In genomic region chr10:76537619-76538018, GRCm38 (mm10) we compare ENCODE assay signal across 20 mouse cellular contexts. TPM values are rescaled to one million over a fixed set of nuclear protein-coding genes. Genes with fewer than 3 reads are reported as not detected.
DNase-seq lines count a peak whose midpoint lies in the region; ATAC-seq and TF ChIP-seq lines count a peak whose summit lies in the region.
"Had no signal": no experiment of that assay in that cellular context is flagged by ENCODE, and none has a peak within 500 bp of the region (broad histone marks: within the 10 kb centered on the region; RNA-seq: fewer than 3 reads in every experiment).

No protein-coding gene starts in this region.

- ATAC-seq in limb, embryonic 13.5 days (ENCODE audit: low FRiP score, low read depth) = no peak
- ATAC-seq in intestine, postnatal 0 days = peak; percentile 93
- no peak for ATAC-seq in hindbrain, embryonic 13.5 days (ENCODE audit: low FRiP score)

- no peak for TF ChIP-seq CTCF in intestine, postnatal 0 days (IDR thresholded peaks at IDR 0.05; ENCODE audit: low read depth)

- 78% methylated on average over 9 of the region's 9 CpGs for WGBS in limb, embryonic 13.5 days
- 88% methylated on average over 9 of the region's 9 CpGs for WGBS in limb, embryonic 10.5 days
- WGBS in intestine, postnatal 0 days = 46% methylated on average over 9 of the region's 9 CpGs
- WGBS in hindbrain, embryonic 13.5 days = 85% methylated on average over 9 of the region's 9 CpGs
- WGBS in forebrain, embryonic 10.5 days = 89% methylated on average over 9 of the region's 9 CpGs

- peaks cover 8% of the 10 kb centered on the region; the same call in 1 of the 2 replicates for H3K4me1 ChIP-seq in limb, embryonic 13.5 days
- peaks cover 4% of the 10 kb centered on the region; the same call in 1 of the 2 replicates for H3K4me1 ChIP-seq in limb, embryonic 10.5 days
- 0 out of 2 replicates have a peak, but pooled peaks cover 3% of the 10 kb centered on the region for H3K4me1 ChIP-seq in intestine, postnatal 0 days (replicated peaks; ENCODE audit: control insufficient read depth, insufficient read depth, low read length)
- peaks cover 18% of the 10 kb centered on the region for H3K4me1 ChIP-seq in hindbrain, embryonic 13.5 days (replicated peaks)
- peaks cover 13% of the 10 kb centered on the region for H3K4me1 ChIP-seq in forebrain, embryonic 10.5 days

- H3K4me2 ChIP-seq in limb, embryonic 13.5 days (replicated peaks) = no peak overlapping the region
- no peak overlapping the region for H3K4me2 ChIP-seq in intestine, postnatal 0 days (replicated peaks; ENCODE audit: low read depth)
- no peak overlapping the region for H3K4me2 ChIP-seq in hindbrain, embryonic 13.5 days
- H3K4me2 ChIP-seq: hindbrain, embryonic 15.5 days; limb, embryonic 15.5 days had no signal

- no peak for DNase-seq in limb, embryonic 10.5 days (ENCODE audit: low spot score)
- peak; percentile 80 for DNase-seq in NIH3T3 (ENCODE audit: low read depth)
- DNase-seq in lung, postnatal 36 days = peak; percentile 61
- DNase-seq in right cerebral cortex, postnatal 36 days (ENCODE audit: low spot score in 2 of 2) = no peak
- DNase-seq in forebrain, embryonic 10.5 days (ENCODE audit: extremely low spot score, low spot score) = no peak
- DNase-seq: adrenal gland, postnatal 25 days; cerebellum, adult 8-10 months; embryo, embryonic 11 days; gastrocnemius, postnatal 10 days; kidney, adult 2 months had no signal

- H3K9ac ChIP-seq in limb, embryonic 13.5 days = no peak overlapping the region
- H3K9ac ChIP-seq in intestine, postnatal 0 days (ENCODE audit: low read depth, low read length) = no peak overlapping the region
- H3K9ac ChIP-seq in hindbrain, embryonic 13.5 days = no peak overlapping the region
- H3K9ac ChIP-seq: hindbrain, embryonic 15.5 days; limb, embryonic 15.5 days had no signal

- H3K27ac ChIP-seq in limb, embryonic 13.5 days = peak overlapping the region; percentile 3; the same call in 1 of the 2 replicates
- no peak overlapping the region for H3K27ac ChIP-seq in limb, embryonic 10.5 days
- no peak overlapping the region for H3K27ac ChIP-seq in intestine, postnatal 0 days (ENCODE audit: low read depth, low read length)
- H3K27ac ChIP-seq in hindbrain, embryonic 13.5 days = no peak overlapping the region
- no peak overlapping the region for H3K27ac ChIP-seq in forebrain, embryonic 10.5 days
- H3K27ac ChIP-seq: hindbrain, embryonic 15.5 days; limb, embryonic 15.5 days had no signal

- no peaks in the 10 kb centered on the region for H3K9me3 ChIP-seq in limb, embryonic 13.5 days
- no peaks in the 10 kb centered on the region for H3K9me3 ChIP-seq in limb, embryonic 10.5 days (replicated peaks)
- H3K9me3 ChIP-seq in intestine, postnatal 0 days (ENCODE audit: control insufficient read depth) = no peaks in the 10 kb centered on the region
- H3K9me3 ChIP-seq in hindbrain, embryonic 13.5 days = no peaks in the 10 kb centered on the region
- no peaks in the 10 kb centered on the region for H3K9me3 ChIP-seq in forebrain, embryonic 10.5 days
- H3K9me3 ChIP-seq: hindbrain, embryonic 15.5 days; limb, embryonic 15.5 days had no signal

- H3K4me3 ChIP-seq in limb, embryonic 13.5 days = no peak overlapping the region
- no peak overlapping the region for H3K4me3 ChIP-seq in limb, embryonic 10.5 days
- no peak overlapping the region for H3K4me3 ChIP-seq in intestine, postnatal 0 days (ENCODE audit: low read depth, low read length)
- no peak overlapping the region for H3K4me3 ChIP-seq in hindbrain, embryonic 13.5 days
- no peak overlapping the region for H3K4me3 ChIP-seq in forebrain, embryonic 10.5 days
- H3K4me3 ChIP-seq: hindbrain, embryonic 15.5 days; limb, embryonic 15.5 days had no signal

- H3K36me3 ChIP-seq in limb, embryonic 13.5 days = peaks cover 91% of the 10 kb centered on the region
- H3K36me3 ChIP-seq in limb, embryonic 10.5 days = peaks cover 94% of the 10 kb centered on the region
- H3K36me3 ChIP-seq in intestine, postnatal 0 days (ENCODE audit: control insufficient read depth, insufficient read depth) = peaks cover 70% of the 10 kb centered on the region
- peaks cover 89% of the 10 kb centered on the region for H3K36me3 ChIP-seq in hindbrain, embryonic 13.5 days
- H3K36me3 ChIP-seq in forebrain, embryonic 10.5 days (replicated peaks) = peaks cover 99% of the 10 kb centered on the region

- no peaks in the 10 kb centered on the region for H3K27me3 ChIP-seq in limb, embryonic 13.5 days
- H3K27me3 ChIP-seq in limb, embryonic 10.5 days (ENCODE audit: low read depth, poor library complexity, severe bottlenecking) = no peaks in the 10 kb centered on the region
- H3K27me3 ChIP-seq in intestine, postnatal 0 days (replicated peaks; ENCODE audit: control insufficient read depth, insufficient read depth, low read length) = no peaks in the 10 kb centered on the region
- H3K27me3 ChIP-seq in hindbrain, embryonic 13.5 days = no peaks in the 10 kb centered on the region
- no peaks in the 10 kb centered on the region for H3K27me3 ChIP-seq in forebrain, embryonic 10.5 days (ENCODE audit: poor library complexity, severe bottlenecking)
- H3K27me3 ChIP-seq: hindbrain, embryonic 15.5 days; limb, embryonic 15.5 days had no signal

RNA-seq across cellular contexts. Expression of gene Lss, which starts 6.2 kb away (rescaled TPM):
- 25.6 and 27.6 TPM in 2 replicates for polyA plus RNA-seq in limb, embryonic 13.5 days (2015; fragmentation: Nextera tagmentation; extraction: Ambion mirVana)
- polyA plus RNA-seq in limb, embryonic 10.5 days (2016; fragmentation: Nextera tagmentation; extraction: Ambion mirVana) = 51.2 and 52.5 TPM in 2 replicates
- polyA plus RNA-seq in intestine, postnatal 0 days (2015; fragmentation: Nextera tagmentation; extraction: Ambion mirVana) = 13.7 and 15.3 TPM in 2 replicates
- polyA plus RNA-seq in hindbrain, embryonic 13.5 days (2015; fragmentation: Nextera tagmentation; extraction: Ambion mirVana) = 37.9 and 45.6 TPM in 2 replicates
- 63.1 and 63.5 TPM in 2 replicates for polyA plus RNA-seq in forebrain, embryonic 10.5 days (2016; fragmentation: Nextera tagmentation; extraction: Ambion mirVana)

RNA-seq across cellular contexts. Expression of gene Spatc1l, which starts 24.5 kb away (rescaled TPM):
- polyA plus RNA-seq in limb, embryonic 13.5 days (2015; fragmentation: Nextera tagmentation; extraction: Ambion mirVana) = not detected in 2 replicates
- not detected in 2 replicates for polyA plus RNA-seq in limb, embryonic 10.5 days (2016; fragmentation: Nextera tagmentation; extraction: Ambion mirVana)
- polyA plus RNA-seq in intestine, postnatal 0 days (2015; fragmentation: Nextera tagmentation; extraction: Ambion mirVana) = not detected in 2 replicates
- not detected in 2 replicates for polyA plus RNA-seq in hindbrain, embryonic 13.5 days (2015; fragmentation: Nextera tagmentation; extraction: Ambion mirVana)
- polyA plus RNA-seq in forebrain, embryonic 10.5 days (2016; fragmentation: Nextera tagmentation; extraction: Ambion mirVana) = not detected in 2 replicates
- polyA plus RNA-seq: heart, postnatal 0 days; limb, embryonic 15.5 days had no signal

RNA-seq across cellular contexts. Expression of gene Ftcd, which starts 37.8 kb away (rescaled TPM):
- 0.09 and 0.17 TPM in 2 replicates for polyA plus RNA-seq in limb, embryonic 13.5 days (2015; fragmentation: Nextera tagmentation; extraction: Ambion mirVana)
- polyA plus RNA-seq in limb, embryonic 10.5 days (2016; fragmentation: Nextera tagmentation; extraction: Ambion mirVana) = 0.10 TPM in 1 of 2 replicates, not detected in the other
- polyA plus RNA-seq in intestine, postnatal 0 days (2015; fragmentation: Nextera tagmentation; extraction: Ambion mirVana) = 0.83 and 1.2 TPM in 2 replicates
- 0.16 TPM in 1 of 2 replicates, not detected in the other for polyA plus RNA-seq in hindbrain, embryonic 13.5 days (2015; fragmentation: Nextera tagmentation; extraction: Ambion mirVana)
- polyA plus RNA-seq in forebrain, embryonic 10.5 days (2016; fragmentation: Nextera tagmentation; extraction: Ambion mirVana) = not detected in 2 replicates
- polyA plus RNA-seq: C2C12; hindbrain, embryonic 15.5 days; neural tube, embryonic 14.5 days; small intestine, adult 2 months; stomach, embryonic 14.5 days had no signal

Comparison
In these comparisons a context has a peak if more than half of its experiments do, and no peak if none do; other contexts are left out.
1. DNase-seq: peak in NIH3T3 (single experiment) and lung, postnatal 36 days (single experiment); none in limb, embryonic 10.5 days (single experiment), right cerebral cortex, postnatal 36 days (0 of 2) and forebrain, embryonic 10.5 days (single experiment).